Mouse (Mus musculus) G1E (cell line): ENCODE measurements around the gene Klf15. TPM values are rescaled to one million over a fixed set of nuclear protein-coding genes. Genes with fewer than 3 reads are reported as not detected.

Experiments
- ATAC-seq: 2 replicates; pipeline ENCODE4 v1.8.0; 2016; ENCODE audit warnings: mild to moderate bottlenecking; ENCODE audit not compliant: insufficient number of reproducible peaks, poor library complexity, low FRiP score, severe bottlenecking; ENCODE audit errors: extremely low read depth
- DNase-seq: peaks from one replicate; pipeline ENCODE4 v3.0.0; 2012; ENCODE audit warnings: low spot score
- H3K27me3 ChIP-seq: 2 replicates; pipeline ENCODE4 v1.6.1; 2012; ENCODE audit warnings: mild to moderate bottlenecking, low read length, inconsistent platforms; ENCODE audit not compliant: insufficient read depth
- H3K36me3 ChIP-seq: replicated peaks from 2 replicates; pipeline ENCODE3; 2012; ENCODE audit warnings: mild to moderate bottlenecking, inconsistent platforms
- H3K4me1 ChIP-seq: 2 replicates; pipeline ENCODE4 v1.6.1; 2012; ENCODE audit warnings: low read depth, low read length, inconsistent platforms, mixed read lengths; ENCODE audit not compliant: insufficient read depth
- H3K4me3 ChIP-seq: 2 replicates; pipeline ENCODE4 v1.5.1; 2012; ENCODE audit warnings: low read depth, mild to moderate bottlenecking, inconsistent platforms, low read length, moderate library complexity, mixed read lengths
- H3K9me3 ChIP-seq: replicated peaks from 2 replicates; pipeline ENCODE4 v1.6.1; 2012; ENCODE audit warnings: inconsistent platforms
- CTCF ChIP-seq: IDR thresholded peaks from 2 replicates; pipeline ENCODE4 v1.5.1; 2012; ENCODE audit warnings: low read depth, low read length, inconsistent platforms, mixed read lengths
- GATA1 ChIP-seq: IDR thresholded peaks from 2 replicates; pipeline ENCODE4 v1.6.1; 2012; ENCODE audit warnings: borderline replicate concordance, low read length, inconsistent platforms, mixed read lengths
- GATA2 ChIP-seq: IDR thresholded peaks from 2 replicates; pipeline ENCODE4 v1.6.1; 2012; ENCODE audit warnings: low read depth, low read length, inconsistent platforms, borderline replicate concordance
- POLR2AphosphoS5 ChIP-seq: IDR thresholded peaks from 2 replicates; pipeline ENCODE4 v1.6.1; 2012; ENCODE audit warnings: low read depth, low read length, inconsistent platforms; ENCODE audit not compliant: insufficient replicate concordance
- TAL1 ChIP-seq: conservative IDR thresholded peaks from 2 replicates; pipeline ENCODE4 v1.6.1; 2012; ENCODE audit warnings: low read depth, low read length, inconsistent platforms, mixed read lengths
- polyA plus RNA-seq: library from polyadenylated mRNA; stranded (reverse); fragments of >175 nt; gene quantifications from 2 replicates; pipeline ENCODE4 v1.2.3, GENCODE M21; 2012
- total RNA-seq, 2 experiments: library from RNA; stranded (forward) in 1 of 2; stranded (reverse) in 1 of 2; fragments of 200-1000 nt in 1 of 2; fragments of >200 nt in 1 of 2; fragmentation: Nextera tagmentation in 1 of 2; gene quantifications; 2 replicates each; pipeline ENCODE4 v1.2.3; 2014 to 2017

Klf15 gene
- total and polyA plus RNA-seq, 3 experiments = 0.05 TPM; not detected in 2

- H3K27me3 ChIP-seq = peaks cover 9% of the 10 kb centered on the region
- ATAC-seq = no peak
- H3K36me3 ChIP-seq = no peaks in the 10 kb centered on the region
- TF ChIP-seq GATA2 (no peak), GATA1 (no peak), CTCF (no peak), POLR2AphosphoS5 (no peak), TAL1 (no peak)
- no peaks in the 10 kb centered on the region for H3K4me1 ChIP-seq
- no peaks in the 10 kb centered on the region for H3K9me3 ChIP-seq
- H3K4me3 ChIP-seq = no peak overlapping the region
- DNase-seq = no peak
Observed at GRCm38 (mm10) chr6:90506673-90507311, 44.4 kb downstream of the Klf15 start.

- H3K9me3 ChIP-seq = no peaks in the 10 kb centered on the region
- no peak overlapping the region for H3K4me3 ChIP-seq
- no peaks in the 10 kb centered on the region for H3K4me1 ChIP-seq
- peaks cover 9% of the 10 kb centered on the region for H3K27me3 ChIP-seq
- TF ChIP-seq GATA1 (no peak), CTCF (no peak), GATA2 (no peak), POLR2AphosphoS5 (no peak), TAL1 (no peak)
- DNase-seq (no peak), ATAC-seq (no peak)
- no peaks in the 10 kb centered on the region for H3K36me3 ChIP-seq
Observed at GRCm38 (mm10) chr6:90507443-90507842, 45.1 kb downstream of the Klf15 start.

DNA sequence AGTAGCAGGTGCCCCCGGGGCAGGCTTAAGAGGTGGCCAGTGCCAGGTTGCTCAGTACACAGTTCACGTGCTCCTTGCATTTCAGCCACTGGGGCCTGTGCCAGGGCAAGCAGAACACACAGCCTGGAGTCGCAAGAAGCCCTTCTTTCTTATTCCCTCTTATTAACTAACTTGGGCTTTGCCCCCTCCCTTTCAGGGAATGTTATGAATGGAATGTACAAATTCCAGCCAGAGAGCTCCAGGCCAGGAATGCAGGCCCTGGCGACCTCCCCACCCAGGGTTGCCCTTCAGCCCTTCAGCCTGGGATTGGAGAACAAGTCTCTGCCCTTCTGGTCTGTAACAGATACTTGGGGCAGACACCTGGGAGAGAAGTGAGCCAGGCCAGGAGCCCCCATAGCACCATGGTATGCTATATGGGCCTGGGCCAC lies 45.8 kb downstream of the Klf15 start:
- no peaks in the 10 kb centered on the region for H3K4me1 ChIP-seq
- no peak for DNase-seq
- no peaks in the 10 kb centered on the region for H3K9me3 ChIP-seq
- TF ChIP-seq GATA2 (no peak), POLR2AphosphoS5 (no peak), GATA1 (no peak), CTCF (no peak), TAL1 (no peak)
- no peak for ATAC-seq
- H3K4me3 ChIP-seq = no peak overlapping the region
- H3K36me3 ChIP-seq = no peaks in the 10 kb centered on the region
- H3K27me3 ChIP-seq = peaks cover 9% of the 10 kb centered on the region

- Histone ChIP-seq H3K36me3 (no peaks in the 10 kb centered on the region), H3K27me3 (peaks cover 11% of the 10 kb centered on the region), H3K4me1 (no peaks in the 10 kb centered on the region), H3K9me3 (no peaks in the 10 kb centered on the region), H3K4me3 (no peak overlapping the region)
- TF ChIP-seq TAL1 = no peak
- no peak for TF ChIP-seq POLR2AphosphoS5
- TF ChIP-seq GATA2 = no peak
- TF ChIP-seq CTCF = no peak
- TF ChIP-seq GATA1 = no peak
- ATAC-seq (no peak), DNase-seq (no peak)
Observed at GRCm38 (mm10) chr6:90509085-90509484, 46.7 kb downstream of the Klf15 start.

DNA sequence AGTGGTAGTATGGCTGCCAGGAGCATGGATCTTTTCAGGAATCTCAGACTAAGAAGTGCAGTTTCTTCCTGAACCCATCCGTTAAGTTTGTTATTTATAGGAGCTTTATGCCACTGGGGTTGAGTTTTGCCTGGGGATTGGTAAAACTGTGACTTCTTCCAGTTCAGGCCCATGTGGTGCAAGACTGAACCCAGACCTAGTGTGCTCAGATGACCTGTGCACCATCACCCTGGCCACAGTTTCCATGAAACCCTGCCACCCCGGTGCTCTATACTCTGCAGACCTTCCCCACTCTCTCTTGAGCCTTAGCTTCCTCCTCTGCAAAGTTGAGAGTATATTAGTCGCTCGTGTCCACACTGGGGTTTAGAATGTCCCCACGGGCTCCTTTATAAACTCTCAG lies 50.0 kb downstream of the Klf15 start:
- ATAC-seq (no peak), DNase-seq (no peak)
- Histone ChIP-seq H3K4me1 (no peaks in the 10 kb centered on the region), H3K9me3 (no peaks in the 10 kb centered on the region), H3K4me3 (no peak overlapping the region), H3K27me3 (peaks cover 7% of the 10 kb centered on the region; the same call in 1 of the 2 replicates), H3K36me3 (no peaks in the 10 kb centered on the region)
- no peak for TF ChIP-seq TAL1
- no peak for TF ChIP-seq GATA1
- no peak for TF ChIP-seq GATA2
- no peak for TF ChIP-seq POLR2AphosphoS5
- no peak for TF ChIP-seq CTCF

- TF ChIP-seq CTCF = no peak
- no peak for TF ChIP-seq GATA1
- TF ChIP-seq TAL1 = no peak
- no peak for TF ChIP-seq POLR2AphosphoS5
- TF ChIP-seq GATA2 = no peak
- ATAC-seq = no peak
- H3K27me3 ChIP-seq = 0 out of 2 replicates have a peak, but pooled peaks cover 5% of the 10 kb centered on the region
Observed at GRCm38 (mm10) chr6:90513074-90513856, 50.9 kb downstream of the Klf15 start.

More at GRCm38 (mm10) chr6:90513074-90513856, 50.9 kb downstream of the Klf15 start:
- Histone ChIP-seq H3K4me3 (no peak overlapping the region), H3K36me3 (no peaks in the 10 kb centered on the region), H3K9me3 (no peaks in the 10 kb centered on the region), H3K4me1 (no peaks in the 10 kb centered on the region)
- no peak for DNase-seq
